Mouse (Mus musculus) inflammation-experienced regulatory T-cells, adult 6 months (primary cell): ENCODE measurements around the gene Mns1. TPM values are rescaled to one million over a fixed set of nuclear protein-coding genes. Genes with fewer than 3 reads are reported as not detected.

Experiments
- ATAC-seq: one replicate; pipeline ENCODE4 v1.8.0; 2017
- polyA plus RNA-seq, 3 experiments: library from polyadenylated mRNA; unstranded; fragments of 100-300 nt; shearing (Covaris generic); gene quantifications; one replicate each; pipeline ENCODE4 v1.2.1; 2017

Mns1 gene
- polyA plus RNA-seq, 3 experiments from 2014 or later, result 15.0 to 47.1 (median 15.9) TPM

GRCm38 (mm10) chr9:72477306-72477705 lies 39.5 kb downstream of the Mns1 start:
- ATAC-seq, result no peak

GRCm38 (mm10) chr9:72479276-72479675 lies 41.5 kb downstream of the Mns1 start:
- ATAC-seq, result no peak

- no peak for ATAC-seq
These were observed 50.7 kb downstream of the Mns1 start for GRCm38 (mm10) chr9:72488523-72488922.

- ATAC-seq, result no peak
These were observed 51.3 kb downstream of the Mns1 start for GRCm38 (mm10) chr9:72489131-72489530.

- ATAC-seq, result peak; percentile 93
These were observed 53.9 kb downstream of the Mns1 start for GRCm38 (mm10) chr9:72491559-72492193.

GRCm38 (mm10) chr9:72492194-72492565 lies 54.4 kb downstream of the Mns1 start, which contains the start of gene Tex9:
TSS of gene Tex9 (minus strand) at chr9:72492212.
- ATAC-seq, result peak; percentile 81

GRCm38 (mm10) chr9:72493465-72493864 lies 55.7 kb downstream of the Mns1 start:
- ATAC-seq, result no peak

GRCm38 (mm10) chr9:72493984-72494685 lies 56.3 kb downstream of the Mns1 start:
- ATAC-seq, result no peak

GRCm38 (mm10) chr9:72496691-72497090 lies 58.9 kb downstream of the Mns1 start:
- ATAC-seq, result no peak

- no peak for ATAC-seq
These were observed 59.4 kb downstream of the Mns1 start for GRCm38 (mm10) chr9:72497171-72497570.

Other genes with a start within 250 kb of the Mns1 start
- 10 to 100 TPM; 41.7 to 68.9 (median 54.7) TPM for gene Zfp280d, start 163.2 kb upstream of the Mns1 start, polyA plus RNA-seq
- gene Tex9, start 54.2 kb downstream of the Mns1 start, polyA plus RNA-seq, result 10 to 100 TPM; 13.3 to 13.5 (median 13.4) TPM
- 10 to 100 TPM; 15.6 to 28.0 (median 23.6) TPM for gene Rfx7, start 94.2 kb downstream of the Mns1 start, polyA plus RNA-seq
- 1 to 10 TPM; 2.2 to 8.3 (median 2.5) TPM for gene Nedd4, start 224.3 kb downstream of the Mns1 start, polyA plus RNA-seq